Mouse (Mus musculus): ENCODE results near the gene Duoxa2. TPM values are rescaled to one million over a fixed set of nuclear protein-coding genes. Genes with fewer than 3 reads are reported as not detected.

Duoxa2 gene
- polyA plus RNA-seq (2015; fragmentation: Nextera tagmentation; extraction: Ambion mirVana): 98.8 and 101 TPM in 2 replicates

DNA sequence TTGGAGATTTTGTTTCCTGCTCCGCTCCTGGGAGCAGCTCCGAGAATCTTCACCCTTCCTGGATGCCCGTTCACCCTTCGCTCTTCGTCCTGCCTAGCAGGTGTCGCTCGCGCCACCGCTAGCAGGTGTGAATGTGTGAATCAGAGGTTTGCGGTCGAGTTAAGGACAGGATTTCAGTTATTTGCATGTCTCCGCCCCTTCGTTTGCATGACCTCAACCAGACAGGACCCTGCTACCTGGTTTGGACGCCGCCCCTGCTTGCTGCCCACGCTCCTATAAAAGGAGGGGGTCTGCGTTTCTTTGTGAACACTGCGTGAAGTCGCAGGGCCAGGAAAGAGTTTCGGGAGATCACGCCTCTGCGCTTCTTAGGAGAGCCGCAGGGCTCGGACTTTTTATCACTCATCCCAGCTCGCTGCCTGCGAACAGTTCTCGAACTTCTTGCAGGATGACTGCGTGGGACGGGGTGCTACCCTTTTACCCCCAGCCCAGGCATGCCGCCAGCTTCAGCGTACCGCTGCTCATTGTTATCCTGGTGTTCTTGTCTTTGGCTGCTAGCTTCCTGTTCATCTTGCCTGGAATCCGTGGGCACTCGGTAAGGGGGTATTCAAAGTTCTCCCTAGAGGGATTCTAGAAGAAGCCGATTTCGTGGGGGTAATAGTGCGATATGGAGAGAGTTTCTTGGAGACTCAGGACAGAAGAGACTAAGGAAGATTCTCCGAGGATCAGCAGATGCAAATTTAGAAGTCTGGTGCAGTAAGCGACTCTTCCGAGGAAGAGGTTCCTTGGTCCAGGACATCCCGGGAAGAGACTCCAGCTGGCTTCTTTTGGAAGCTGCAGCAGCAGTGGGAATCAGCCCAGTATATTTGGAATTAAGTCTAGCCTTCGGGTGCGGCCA, at the start of gene Duoxa2:
Gene Duoxa2 (plus strand): TSS at position 305 of the 895 bp plus-strand sequence.
- H3K27me3 ChIP-seq (ENCODE audit: control insufficient read depth, insufficient read depth, low read length): peaks cover 22% of the 10 kb centered on the region; the same call in 1 of the 2 replicates
- peak within 1 kb of the TSS; percentile 19 for H3K4me3 ChIP-seq (ENCODE audit: low read depth, low read length)
- no peaks in the 10 kb centered on the region for H3K9me3 ChIP-seq (ENCODE audit: control insufficient read depth, low read length)
- no peak within 1 kb of the TSS for H3K9ac ChIP-seq (ENCODE audit: low read length)
- no peaks in the 10 kb centered on the region for H3K36me3 ChIP-seq (ENCODE audit: control insufficient read depth, insufficient read depth, low read length)
- TF ChIP-seq EP300 (optimal IDR thresholded peaks at IDR 0.05) (no peak), CTCF (IDR thresholded peaks at IDR 0.05; ENCODE audit: low read depth) (no peak)
- H3K27ac ChIP-seq (replicated peaks): no peak within 1 kb of the TSS
- ATAC-seq (ENCODE audit: low FRiP score, low TSS enrichment) (peak; percentile 34), DNase-seq (ENCODE audit: low spot score) (peak; percentile 70)
- H3K4me1 ChIP-seq (replicated peaks; ENCODE audit: control insufficient read depth, insufficient read depth): no peaks in the 10 kb centered on the region; the same call in 1 of the 2 replicates
- H3K4me2 ChIP-seq (replicated peaks; ENCODE audit: low read depth): peak within 1 kb of the TSS; percentile 48
- 1% methylated on average over 43 of the region's 43 CpGs for WGBS

DNA sequence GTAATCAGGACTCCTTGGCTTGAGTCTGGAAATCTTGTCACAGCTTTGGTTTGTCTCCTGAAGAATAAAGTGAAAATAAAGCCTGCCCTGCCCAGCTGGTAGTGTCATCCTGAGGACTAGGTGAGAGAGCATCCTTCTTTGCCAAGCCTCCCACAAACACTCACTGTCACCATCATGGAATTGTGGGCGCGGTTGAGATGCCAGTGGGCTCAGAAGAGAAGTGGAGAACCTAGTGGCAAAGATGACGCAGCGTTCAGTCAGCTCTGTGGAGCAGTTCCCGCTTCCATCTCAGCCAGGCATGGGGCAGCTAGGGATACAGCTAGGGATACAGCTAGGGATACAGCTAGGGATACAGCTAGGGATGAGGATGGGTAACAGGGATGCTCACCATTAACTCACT, 42.7 kb upstream of the Duoxa2 start:
- no peaks in the 10 kb centered on the region for H3K9me3 ChIP-seq (ENCODE audit: control insufficient read depth, low read length)
- TF ChIP-seq CTCF (IDR thresholded peaks at IDR 0.05; ENCODE audit: low read depth) (no peak), EP300 (optimal IDR thresholded peaks at IDR 0.05) (no peak)
- ATAC-seq (ENCODE audit: low FRiP score, low TSS enrichment) (no peak), DNase-seq (ENCODE audit: low spot score) (no peak)
- no peaks in the 10 kb centered on the region for H3K36me3 ChIP-seq (ENCODE audit: control insufficient read depth, insufficient read depth, low read length)
- no peaks in the 10 kb centered on the region for H3K4me1 ChIP-seq (replicated peaks; ENCODE audit: control insufficient read depth, insufficient read depth)
- H3K27ac ChIP-seq (replicated peaks): no peak overlapping the region
- H3K9ac ChIP-seq (ENCODE audit: low read length): no peak overlapping the region
- H3K27me3 ChIP-seq (ENCODE audit: control insufficient read depth, insufficient read depth, low read length): no peaks in the 10 kb centered on the region
- H3K4me2 ChIP-seq (replicated peaks; ENCODE audit: low read depth): no peak overlapping the region
- 89% methylated on average over 5 of the region's 5 CpGs for WGBS
- H3K4me3 ChIP-seq (ENCODE audit: low read depth, low read length): no peak overlapping the region

DNA sequence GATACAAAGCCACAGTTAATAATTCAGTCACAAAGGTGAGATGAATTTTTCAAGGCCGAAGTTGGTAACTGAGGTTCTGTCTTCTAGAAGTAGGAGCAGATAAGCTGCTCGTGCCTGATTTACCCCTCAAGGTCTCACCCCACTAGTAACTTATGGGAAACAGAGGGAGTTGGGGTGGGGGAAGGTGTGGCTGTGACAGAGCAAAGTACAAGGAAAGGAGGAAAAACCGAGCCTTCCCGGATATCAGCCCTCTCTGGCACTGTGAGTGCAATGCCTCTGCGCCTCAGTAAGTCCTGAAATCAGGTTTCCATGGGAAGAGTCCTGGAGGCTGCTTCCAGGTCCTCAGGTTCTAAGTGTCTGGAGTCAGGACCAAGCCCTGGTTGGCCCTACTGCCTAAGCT, 38.0 kb upstream of the Duoxa2 start:
- H3K4me2 ChIP-seq (replicated peaks; ENCODE audit: low read depth): no peak overlapping the region
- DNase-seq (ENCODE audit: low spot score) (peak; percentile 42), ATAC-seq (ENCODE audit: low FRiP score, low TSS enrichment) (peak; percentile 50; the same call in 1 of the 2 replicates)
- peak overlapping the region; percentile 35; the same call in 1 of the 2 replicates for H3K27ac ChIP-seq (replicated peaks)
- H3K4me3 ChIP-seq (ENCODE audit: low read depth, low read length): no peak overlapping the region
- TF ChIP-seq EP300 (optimal IDR thresholded peaks at IDR 0.05): no peak
- TF ChIP-seq CTCF (IDR thresholded peaks at IDR 0.05; ENCODE audit: low read depth): no peak
- no peak overlapping the region for H3K9ac ChIP-seq (ENCODE audit: low read length)
- 63% methylated on average over 5 of the region's 5 CpGs for WGBS
- no peaks in the 10 kb centered on the region for H3K36me3 ChIP-seq (ENCODE audit: control insufficient read depth, insufficient read depth, low read length)
- no peaks in the 10 kb centered on the region for H3K27me3 ChIP-seq (ENCODE audit: control insufficient read depth, insufficient read depth, low read length)
- no peaks in the 10 kb centered on the region for H3K4me1 ChIP-seq (replicated peaks; ENCODE audit: control insufficient read depth, insufficient read depth)
- no peaks in the 10 kb centered on the region for H3K9me3 ChIP-seq (ENCODE audit: control insufficient read depth, low read length)

DNA sequence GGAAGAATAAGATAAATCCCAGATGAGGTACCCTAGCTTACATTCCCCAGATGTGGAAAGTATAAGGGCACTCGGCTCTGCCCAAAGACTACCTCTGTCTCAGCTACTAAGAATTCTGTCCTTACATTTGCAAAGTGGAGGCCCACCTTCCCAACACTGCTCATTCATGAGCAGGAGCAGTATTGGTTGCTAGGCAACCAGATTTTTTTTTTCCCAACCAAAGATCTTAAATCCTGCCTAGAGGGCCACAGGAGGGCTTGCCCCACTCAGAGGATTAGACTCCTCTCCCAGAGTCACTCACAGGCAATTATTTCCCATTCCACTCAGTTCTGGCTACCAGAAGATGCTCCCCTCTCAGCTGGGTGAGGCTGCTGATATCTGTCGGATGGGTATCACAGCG, 34.0 kb upstream of the Duoxa2 start:
- Histone ChIP-seq H3K4me2 (replicated peaks; ENCODE audit: low read depth) (no peak overlapping the region), H3K4me1 (replicated peaks; ENCODE audit: control insufficient read depth, insufficient read depth) (no peaks in the 10 kb centered on the region), H3K27me3 (ENCODE audit: control insufficient read depth, insufficient read depth, low read length) (no peaks in the 10 kb centered on the region), H3K36me3 (ENCODE audit: control insufficient read depth, insufficient read depth, low read length) (no peaks in the 10 kb centered on the region), H3K9ac (ENCODE audit: low read length) (no peak overlapping the region), H3K4me3 (ENCODE audit: low read depth, low read length) (no peak overlapping the region), H3K27ac (replicated peaks) (no peak overlapping the region), H3K9me3 (ENCODE audit: control insufficient read depth, low read length) (no peaks in the 10 kb centered on the region)
- no peak for DNase-seq (ENCODE audit: low spot score)
- TF ChIP-seq CTCF (IDR thresholded peaks at IDR 0.05; ENCODE audit: low read depth) (no peak), EP300 (optimal IDR thresholded peaks at IDR 0.05) (no peak)
- WGBS: 77% methylated on average over 3 of the region's 3 CpGs
- no peak for ATAC-seq (ENCODE audit: low FRiP score, low TSS enrichment)

GRCm38 (mm10) chr2:122266407-122267193, 32.1 kb upstream of the Duoxa2 start:
- DNase-seq (ENCODE audit: low spot score) (peak; percentile 84), ATAC-seq (ENCODE audit: low FRiP score, low TSS enrichment) (peak; percentile 92)
- TF ChIP-seq EP300 (optimal IDR thresholded peaks at IDR 0.05) (no peak), CTCF (IDR thresholded peaks at IDR 0.05; ENCODE audit: low read depth) (peak; percentile 27; the same call in 1 of the 2 replicates)
- Histone ChIP-seq H3K27ac (replicated peaks) (peak overlapping the region; percentile 80), H3K4me1 (replicated peaks; ENCODE audit: control insufficient read depth, insufficient read depth) (no peaks in the 10 kb centered on the region), H3K4me2 (replicated peaks; ENCODE audit: low read depth) (no peak overlapping the region), H3K27me3 (ENCODE audit: control insufficient read depth, insufficient read depth, low read length) (no peaks in the 10 kb centered on the region), H3K4me3 (ENCODE audit: low read depth, low read length) (no peak overlapping the region), H3K9me3 (ENCODE audit: control insufficient read depth, low read length) (no peaks in the 10 kb centered on the region), H3K9ac (ENCODE audit: low read length) (no peak overlapping the region), H3K36me3 (ENCODE audit: control insufficient read depth, insufficient read depth, low read length) (no peaks in the 10 kb centered on the region)
- 75% methylated on average over 7 of the region's 7 CpGs for WGBS
